Mouse (Mus musculus): ENCODE measurements around the gene Chit1. TPM values are rescaled to one million over a fixed set of nuclear protein-coding genes. Genes with fewer than 3 reads are reported as not detected.

The Chit1 gene
- polyA plus RNA-seq, 1 experiment from 2014 or later = not detected

GRCm38 (mm10) chr1:134188217-134188616 is 77.2 kb downstream of the Chit1 start:
- Histone ChIP-seq H3K4me1 (replicated peaks; ENCODE audit: control insufficient read depth, insufficient read depth, low read length) (0 out of 2 replicates have a peak, but pooled peaks cover 5% of the 10 kb centered on the region), H3K36me3 (ENCODE audit: control insufficient read depth, insufficient read depth, low read length) (no peaks in the 10 kb centered on the region), H3K4me3 (ENCODE audit: low read depth, low read length) (no peak overlapping the region), H3K9ac (ENCODE audit: low read depth, low read length) (no peak overlapping the region), H3K4me2 (replicated peaks; ENCODE audit: low read depth, low read length) (no peak overlapping the region), H3K27ac (ENCODE audit: low read depth, low read length) (no peak overlapping the region), H3K27me3 (ENCODE audit: control insufficient read depth, insufficient read depth, low read length) (no peaks in the 10 kb centered on the region), H3K9me3 (ENCODE audit: control insufficient read depth, low read length) (no peaks in the 10 kb centered on the region)
- DNase-seq (ENCODE audit: low spot score) (no peak), ATAC-seq (ENCODE audit: low FRiP score) (no peak)
- WGBS = 84% methylated on average over 5 of the region's 5 CpGs

- Histone ChIP-seq H3K9me3 (ENCODE audit: control insufficient read depth, low read length) (no peaks in the 10 kb centered on the region), H3K9ac (ENCODE audit: low read depth, low read length) (no peak overlapping the region), H3K4me2 (replicated peaks; ENCODE audit: low read depth, low read length) (no peak overlapping the region), H3K27ac (ENCODE audit: low read depth, low read length) (no peak overlapping the region), H3K27me3 (ENCODE audit: control insufficient read depth, insufficient read depth, low read length) (no peaks in the 10 kb centered on the region), H3K36me3 (ENCODE audit: control insufficient read depth, insufficient read depth, low read length) (no peaks in the 10 kb centered on the region), H3K4me3 (ENCODE audit: low read depth, low read length) (no peak overlapping the region), H3K4me1 (replicated peaks; ENCODE audit: control insufficient read depth, insufficient read depth, low read length) (0 out of 2 replicates have a peak, but pooled peaks cover 5% of the 10 kb centered on the region)
- DNase-seq (ENCODE audit: low spot score) (peak; percentile 19), ATAC-seq (ENCODE audit: low FRiP score) (peak; percentile 57)
- WGBS = 26% methylated on average over 12 of the region's 12 CpGs
Observed at GRCm38 (mm10) chr1:134188989-134189729, 78.1 kb downstream of the Chit1 start.

GRCm38 (mm10) chr1:134191192-134191591 is 80.2 kb downstream of the Chit1 start:
- no peak for ATAC-seq (ENCODE audit: low FRiP score)
- Histone ChIP-seq H3K27ac (ENCODE audit: low read depth, low read length) (no peak overlapping the region), H3K4me3 (ENCODE audit: low read depth, low read length) (no peak overlapping the region), H3K9ac (ENCODE audit: low read depth, low read length) (no peak overlapping the region), H3K9me3 (ENCODE audit: control insufficient read depth, low read length) (no peaks in the 10 kb centered on the region), H3K27me3 (ENCODE audit: control insufficient read depth, insufficient read depth, low read length) (no peaks in the 10 kb centered on the region), H3K36me3 (ENCODE audit: control insufficient read depth, insufficient read depth, low read length) (no peaks in the 10 kb centered on the region), H3K4me2 (replicated peaks; ENCODE audit: low read depth, low read length) (no peak overlapping the region), H3K4me1 (replicated peaks; ENCODE audit: control insufficient read depth, insufficient read depth, low read length) (0 out of 2 replicates have a peak, but pooled peaks cover 5% of the 10 kb centered on the region)
- no peak for DNase-seq (ENCODE audit: low spot score)
- 89% methylated on average over 5 of the region's 5 CpGs for WGBS

- Histone ChIP-seq H3K4me2 (replicated peaks; ENCODE audit: low read depth, low read length) (no peak overlapping the region), H3K4me3 (ENCODE audit: low read depth, low read length) (no peak overlapping the region), H3K9me3 (ENCODE audit: control insufficient read depth, low read length) (no peaks in the 10 kb centered on the region), H3K27ac (ENCODE audit: low read depth, low read length) (no peak overlapping the region), H3K9ac (ENCODE audit: low read depth, low read length) (no peak overlapping the region), H3K4me1 (replicated peaks; ENCODE audit: control insufficient read depth, insufficient read depth, low read length) (0 out of 2 replicates have a peak, but pooled peaks cover 5% of the 10 kb centered on the region), H3K36me3 (ENCODE audit: control insufficient read depth, insufficient read depth, low read length) (no peaks in the 10 kb centered on the region), H3K27me3 (ENCODE audit: control insufficient read depth, insufficient read depth, low read length) (no peaks in the 10 kb centered on the region)
- DNase-seq (ENCODE audit: low spot score) = no peak
- 57% methylated on average over 4 of the region's 4 CpGs for WGBS
- ATAC-seq (ENCODE audit: low FRiP score) = no peak
Observed at GRCm38 (mm10) chr1:134192024-134192423, 81.0 kb downstream of the Chit1 start.

- H3K4me3 ChIP-seq (ENCODE audit: low read depth, low read length) = no peak within 1 kb of the TSS
- no peak within 1 kb of the TSS for H3K9ac ChIP-seq (ENCODE audit: low read depth, low read length)
- no peaks in the 10 kb centered on the region for H3K9me3 ChIP-seq (ENCODE audit: control insufficient read depth, low read length)
- no peak for ATAC-seq (ENCODE audit: low FRiP score)
- WGBS = 73% methylated on average over 1 of the region's 1 CpGs
- H3K36me3 ChIP-seq (ENCODE audit: control insufficient read depth, insufficient read depth, low read length) = no peaks in the 10 kb centered on the region
- DNase-seq (ENCODE audit: low spot score) = no peak
- 0 out of 2 replicates have a peak, but pooled peaks cover 5% of the 10 kb centered on the region for H3K4me1 ChIP-seq (replicated peaks; ENCODE audit: control insufficient read depth, insufficient read depth, low read length)
- H3K27ac ChIP-seq (ENCODE audit: low read depth, low read length) = no peak within 1 kb of the TSS
- H3K27me3 ChIP-seq (ENCODE audit: control insufficient read depth, insufficient read depth, low read length) = no peaks in the 10 kb centered on the region
- no peak within 1 kb of the TSS for H3K4me2 ChIP-seq (replicated peaks; ENCODE audit: low read depth, low read length)
Observed at GRCm38 (mm10) chr1:134193126-134193525, 82.1 kb downstream of the Chit1 start, which contains the start of gene Mybph. TSS of gene Mybph (plus strand) at chr1:134193448.

GRCm38 (mm10) chr1:134193674-134194197 is 82.7 kb downstream of the Chit1 start:
- no peak overlapping the region for H3K4me2 ChIP-seq (replicated peaks; ENCODE audit: low read depth, low read length)
- ATAC-seq (ENCODE audit: low FRiP score) = no peak
- 0 out of 2 replicates have a peak, but pooled peaks cover 5% of the 10 kb centered on the region for H3K4me1 ChIP-seq (replicated peaks; ENCODE audit: control insufficient read depth, insufficient read depth, low read length)
- H3K9ac ChIP-seq (ENCODE audit: low read depth, low read length) = no peak overlapping the region
- H3K9me3 ChIP-seq (ENCODE audit: control insufficient read depth, low read length) = no peaks in the 10 kb centered on the region
- 60% methylated on average over 7 of the region's 7 CpGs for WGBS
- H3K36me3 ChIP-seq (ENCODE audit: control insufficient read depth, insufficient read depth, low read length) = no peaks in the 10 kb centered on the region
- no peaks in the 10 kb centered on the region for H3K27me3 ChIP-seq (ENCODE audit: control insufficient read depth, insufficient read depth, low read length)
- H3K27ac ChIP-seq (ENCODE audit: low read depth, low read length) = no peak overlapping the region
- DNase-seq (ENCODE audit: low spot score) = no peak
- H3K4me3 ChIP-seq (ENCODE audit: low read depth, low read length) = no peak overlapping the region

GRCm38 (mm10) chr1:134194298-134195022 is 83.4 kb downstream of the Chit1 start:
- 76% methylated on average over 16 of the region's 16 CpGs for WGBS
- DNase-seq (ENCODE audit: low spot score) = no peak

GRCm38 (mm10) chr1:134195117-134195516 is 84.1 kb downstream of the Chit1 start:
- Histone ChIP-seq H3K27ac (ENCODE audit: low read depth, low read length) (no peak overlapping the region), H3K9ac (ENCODE audit: low read depth, low read length) (no peak overlapping the region), H3K4me2 (replicated peaks; ENCODE audit: low read depth, low read length) (no peak overlapping the region), H3K4me3 (ENCODE audit: low read depth, low read length) (no peak overlapping the region), H3K27me3 (ENCODE audit: control insufficient read depth, insufficient read depth, low read length) (no peaks in the 10 kb centered on the region), H3K9me3 (ENCODE audit: control insufficient read depth, low read length) (no peaks in the 10 kb centered on the region), H3K4me1 (replicated peaks; ENCODE audit: control insufficient read depth, insufficient read depth, low read length) (no peaks in the 10 kb centered on the region), H3K36me3 (ENCODE audit: control insufficient read depth, insufficient read depth, low read length) (no peaks in the 10 kb centered on the region)
- DNase-seq (ENCODE audit: low spot score) (no peak), ATAC-seq (ENCODE audit: low FRiP score) (no peak)
- WGBS = 63% methylated on average over 2 of the region's 2 CpGs

More at GRCm38 (mm10) chr1:134194298-134195022, 83.4 kb downstream of the Chit1 start:
- Histone ChIP-seq H3K4me1 (replicated peaks; ENCODE audit: control insufficient read depth, insufficient read depth, low read length) (no peaks in the 10 kb centered on the region), H3K9me3 (ENCODE audit: control insufficient read depth, low read length) (no peaks in the 10 kb centered on the region), H3K9ac (ENCODE audit: low read depth, low read length) (no peak overlapping the region), H3K36me3 (ENCODE audit: control insufficient read depth, insufficient read depth, low read length) (no peaks in the 10 kb centered on the region), H3K27me3 (ENCODE audit: control insufficient read depth, insufficient read depth, low read length) (no peaks in the 10 kb centered on the region), H3K4me2 (replicated peaks; ENCODE audit: low read depth, low read length) (no peak overlapping the region), H3K4me3 (ENCODE audit: low read depth, low read length) (no peak overlapping the region), H3K27ac (ENCODE audit: low read depth, low read length) (no peak overlapping the region)
- no peak for ATAC-seq (ENCODE audit: low FRiP score)
